Mouse (Mus musculus) liver, embryonic 16.5 days (tissue): ENCODE measurements around the gene Nfic. TPM values are rescaled to one million over a fixed set of nuclear protein-coding genes. Genes with fewer than 3 reads are reported as not detected.

Experiments
- ATAC-seq: fragments of 200-750 bp; cut with Nextera tagmentation; 2 replicates; pipeline ENCODE4 v1.8.0; 2017; ENCODE audit warnings: low read depth, mild to moderate bottlenecking, moderate number of reproducible peaks, moderate library complexity
- H3K27ac ChIP-seq: fragments of 300-500 bp; sonication (generic); 2 replicates; pipeline ENCODE4 v1.5.1; 2014; ENCODE audit warnings: mild to moderate bottlenecking, low read length
- H3K27me3 ChIP-seq: fragments of 300-500 bp; sonication (generic); 2 replicates; pipeline ENCODE4 v1.6.1; 2014; ENCODE audit warnings: low read depth, low read length, mixed read lengths; ENCODE audit not compliant: control insufficient read depth, insufficient read depth
- H3K36me3 ChIP-seq: fragments of 300-500 bp; sonication (generic); 2 replicates; pipeline ENCODE4 v1.6.1; 2014; ENCODE audit warnings: mild to moderate bottlenecking; ENCODE audit not compliant: control insufficient read depth, insufficient read depth
- H3K4me1 ChIP-seq: fragments of 300-500 bp; sonication (generic); 2 replicates; pipeline ENCODE4 v1.6.1; 2014; ENCODE audit warnings: low read depth, low read length, mixed read lengths; ENCODE audit not compliant: control insufficient read depth
- H3K4me2 ChIP-seq: fragments of 300-500 bp; sonication (generic); 2 replicates; pipeline ENCODE4 v1.6.1; 2014; ENCODE audit warnings: low read depth, low read length, mixed read lengths
- H3K4me3 ChIP-seq: fragments of 300-500 bp; sonication (generic); 2 replicates; pipeline ENCODE4 v1.5.1; 2014; ENCODE audit warnings: low read depth, mild to moderate bottlenecking, low read length
- H3K9ac ChIP-seq: fragments of 300-500 bp; sonication (generic); 2 replicates; pipeline ENCODE4 v1.6.1; 2014; ENCODE audit warnings: low read depth, low read length
- H3K9me3 ChIP-seq: fragments of 300-500 bp; sonication (generic); replicated peaks from 2 replicates; pipeline ENCODE4 v1.6.1; 2016; ENCODE audit warnings: low read length; ENCODE audit not compliant: control insufficient read depth
- WGBS: fragments of 180-500 bp; shearing (Covaris S2); extraction: QIAGEN DNeasy Blood & Tissue Kit; methylation state at CpG from one replicate; pipeline ENCODE4 v1.1.7; 2014; ENCODE audit not compliant: insufficient replicate concordance; 5-methylcytosine and 5-hydroxymethylcytosine counted together
- polyA plus RNA-seq: library from polyadenylated mRNA; unstranded; fragments of >200 nt; fragmentation: Nextera tagmentation; extraction: Ambion mirVana; gene quantifications from 2 replicates; pipeline ENCODE4 v1.2.1, GENCODE M21; 2015

Nfic gene
- polyA plus RNA-seq, 1 experiment from 2014 or later, result 12.0 TPM

- Histone ChIP-seq H3K4me1 (peaks cover 17% of the 10 kb centered on the region), H3K4me2 (no peak overlapping the region), H3K36me3 (no peaks in the 10 kb centered on the region), H3K4me3 (no peak overlapping the region), H3K27ac (no peak overlapping the region), H3K9ac (no peak overlapping the region), H3K9me3 (no peaks in the 10 kb centered on the region), H3K27me3 (peaks cover 5% of the 10 kb centered on the region)
- 70% methylated on average over 10 of the region's 10 CpGs for WGBS
- no peak for ATAC-seq
Measured at GRCm38 (mm10) chr10:81419111-81419928, 36.1 kb downstream of the Nfic start.

GRCm38 (mm10) chr10:81418216-81419070 is 37.0 kb downstream of the Nfic start:
- ATAC-seq, result no peak
- no peaks in the 10 kb centered on the region for H3K36me3 ChIP-seq
- H3K27me3 ChIP-seq, result no peaks in the 10 kb centered on the region
- no peak overlapping the region for H3K9ac ChIP-seq
- H3K4me2 ChIP-seq, result no peak overlapping the region
- H3K4me1 ChIP-seq, result peaks cover 23% of the 10 kb centered on the region
- no peak overlapping the region for H3K27ac ChIP-seq
- no peaks in the 10 kb centered on the region for H3K9me3 ChIP-seq
- WGBS, result 50% methylated on average over 11 of the region's 11 CpGs
- no peak overlapping the region for H3K4me3 ChIP-seq

- H3K27me3 ChIP-seq, result no peaks in the 10 kb centered on the region
- H3K4me1 ChIP-seq, result peaks cover 32% of the 10 kb centered on the region
- peak overlapping the region; percentile 21 for H3K9ac ChIP-seq
- ATAC-seq, result no peak
- H3K9me3 ChIP-seq, result no peaks in the 10 kb centered on the region
- no peak overlapping the region for H3K27ac ChIP-seq
- peak overlapping the region; percentile 47 for H3K4me3 ChIP-seq
- WGBS, result 47% methylated on average over 12 of the region's 12 CpGs
- peak overlapping the region; percentile 70 for H3K4me2 ChIP-seq
- no peaks in the 10 kb centered on the region for H3K36me3 ChIP-seq
Measured at GRCm38 (mm10) chr10:81417227-81418215, 37.9 kb downstream of the Nfic start.

GRCm38 (mm10) chr10:81416581-81417226 is 38.7 kb downstream of the Nfic start:
- no peak overlapping the region for H3K27ac ChIP-seq
- H3K36me3 ChIP-seq, result no peaks in the 10 kb centered on the region
- H3K9ac ChIP-seq, result peak overlapping the region; percentile 21

GRCm38 (mm10) chr10:81415549-81416310 is 39.7 kb downstream of the Nfic start:
- no peak overlapping the region for H3K27ac ChIP-seq
- ATAC-seq, result no peak

More at GRCm38 (mm10) chr10:81416581-81417226, 38.7 kb downstream of the Nfic start:
- peak overlapping the region; percentile 70 for H3K4me2 ChIP-seq
- H3K27me3 ChIP-seq, result no peaks in the 10 kb centered on the region
- H3K4me3 ChIP-seq, result peak overlapping the region; percentile 47
- no peaks in the 10 kb centered on the region for H3K9me3 ChIP-seq
- 4% methylated on average over 25 of the region's 26 CpGs for WGBS
- H3K4me1 ChIP-seq, result peaks cover 40% of the 10 kb centered on the region
- peak; percentile 8 for ATAC-seq

GRCm38 (mm10) chr10:81415146-81415545 is 40.3 kb downstream of the Nfic start:
- WGBS, result 55% methylated on average over 5 of the region's 5 CpGs
- Histone ChIP-seq H3K4me1 (peaks cover 52% of the 10 kb centered on the region), H3K27ac (no peak overlapping the region), H3K9ac (no peak overlapping the region), H3K9me3 (no peaks in the 10 kb centered on the region), H3K4me3 (no peak overlapping the region), H3K4me2 (no peak overlapping the region), H3K27me3 (no peaks in the 10 kb centered on the region), H3K36me3 (no peaks in the 10 kb centered on the region)
- ATAC-seq, result no peak

More at GRCm38 (mm10) chr10:81415549-81416310, 39.7 kb downstream of the Nfic start:
- no peaks in the 10 kb centered on the region for H3K9me3 ChIP-seq
- no peaks in the 10 kb centered on the region for H3K36me3 ChIP-seq
- no peaks in the 10 kb centered on the region for H3K27me3 ChIP-seq
- H3K4me1 ChIP-seq, result peaks cover 47% of the 10 kb centered on the region
- WGBS, result 57% methylated on average over 17 of the region's 17 CpGs
- no peak overlapping the region for H3K4me2 ChIP-seq
- H3K4me3 ChIP-seq, result no peak overlapping the region
- H3K9ac ChIP-seq, result no peak overlapping the region

GRCm38 (mm10) chr10:81414682-81415081 is 40.8 kb downstream of the Nfic start:
- Histone ChIP-seq H3K4me1 (peaks cover 52% of the 10 kb centered on the region), H3K9ac (no peak overlapping the region), H3K27me3 (no peaks in the 10 kb centered on the region), H3K27ac (peak overlapping the region; percentile 28), H3K4me2 (no peak overlapping the region), H3K4me3 (no peak overlapping the region), H3K9me3 (no peaks in the 10 kb centered on the region), H3K36me3 (no peaks in the 10 kb centered on the region)
- ATAC-seq, result no peak
